Mouse (Mus musculus) liver, postnatal 0 days (tissue): ENCODE measurements around the gene Grk6. TPM values are rescaled to one million over a fixed set of nuclear protein-coding genes. Genes with fewer than 3 reads are reported as not detected.
A peak's percentile ranks its signal among the peaks of the same experiment; 100 is the strongest.
"Not testable (repeated sequence)": the region's sequence is repeated elsewhere in the genome, so short reads cannot be mapped to it uniquely, and the experiment has no call there.

Experiments used
- ATAC-seq: fragments of 200-750 bp; cut with Nextera tagmentation; 2 replicates; pipeline ENCODE4 v1.8.0; 2017; ENCODE audit warnings: mild to moderate bottlenecking, moderate library complexity
- DNase-seq: peaks from one replicate; pipeline ENCODE4 v3.0.0-alpha.2; 2016
- H3K27ac ChIP-seq: fragments of 300-500 bp; sonication (generic); 2 replicates; pipeline ENCODE4 v1.5.1; 2014; ENCODE audit warnings: antibody characterized with exemption, moderate library complexity, mild to moderate bottlenecking, low read depth
- H3K27me3 ChIP-seq: fragments of 300-500 bp; sonication (generic); 2 replicates; pipeline ENCODE4 v1.6.1; 2014; ENCODE audit warnings: low read length, control low read depth, mixed read lengths; ENCODE audit not compliant: insufficient read depth
- H3K36me3 ChIP-seq: fragments of 300-500 bp; sonication (generic); replicated peaks from 2 replicates; pipeline ENCODE4 v1.6.1; 2014; ENCODE audit warnings: mild to moderate bottlenecking, control low read depth, low read length, moderate library complexity, mixed read lengths; ENCODE audit not compliant: insufficient read depth
- H3K4me1 ChIP-seq: fragments of 300-500 bp; sonication (generic); 2 replicates; pipeline ENCODE4 v1.6.1; 2014; ENCODE audit warnings: antibody characterized with exemption, mild to moderate bottlenecking, control low read depth; ENCODE audit not compliant: insufficient read depth
- H3K4me2 ChIP-seq: fragments of 300-500 bp; sonication (generic); 2 replicates; pipeline ENCODE4 v1.6.1; 2014; ENCODE audit warnings: low read depth, mild to moderate bottlenecking, low read length, moderate library complexity, mixed read lengths
- H3K4me3 ChIP-seq: fragments of 300-500 bp; sonication (generic); 2 replicates; pipeline ENCODE4 v1.5.1; 2014; ENCODE audit warnings: low read depth, low read length
- H3K9ac ChIP-seq: fragments of 300-500 bp; sonication (generic); replicated peaks from 2 replicates; pipeline ENCODE4 v1.6.1; 2014; ENCODE audit warnings: mild to moderate bottlenecking, moderate library complexity
- H3K9me3 ChIP-seq: fragments of 300-500 bp; sonication (generic); 2 replicates; pipeline ENCODE4 v1.6.1; 2016; ENCODE audit warnings: mild to moderate bottlenecking, control low read depth, low read length, mixed read lengths
- CTCF ChIP-seq: sonication (generic); IDR thresholded peaks from 2 replicates; pipeline ENCODE4 v1.5.1; 2016; ENCODE audit warnings: antibody characterized with exemption, low read depth
- EP300 ChIP-seq: IDR thresholded peaks from 2 replicates; pipeline ENCODE4 v1.6.1; 2016; ENCODE audit warnings: antibody characterized with exemption, low read depth, mild to moderate bottlenecking
- WGBS: fragments of 180-500 bp; shearing (Covaris S2); extraction: QIAGEN DNeasy Blood & Tissue Kit; methylation state at CpG from one replicate; pipeline ENCODE4 v1.1.7; 2014; ENCODE audit not compliant: insufficient replicate concordance; 5-methylcytosine and 5-hydroxymethylcytosine counted together
- polyA plus RNA-seq: library from polyadenylated mRNA; unstranded; fragments of >200 nt; fragmentation: Nextera tagmentation; extraction: Ambion mirVana; gene quantifications from 2 replicates; pipeline ENCODE4 v1.2.1, GENCODE M21; 2015

Gene Grk6
- polyA plus RNA-seq, 1 experiment from 2014 or later, result 16.7 TPM

- 24% methylated on average over 35 of the region's 35 CpGs for WGBS
- Histone ChIP-seq H3K27ac (no peak overlapping the region), H3K36me3 (peaks cover 4% of the 10 kb centered on the region; the same call in 1 of the 2 replicates), H3K27me3 (peaks cover 32% of the 10 kb centered on the region), H3K9ac (no peak overlapping the region), H3K4me2 (peak overlapping the region; percentile 48), H3K4me3 (0 out of 2 replicates have a peak overlapping the region, but pooled peaks have one; percentile 4), H3K4me1 (peaks cover 15% of the 10 kb centered on the region), H3K9me3 (no peaks in the 10 kb centered on the region)
- TF ChIP-seq CTCF (peak; percentile 84), EP300 (no peak)
- ATAC-seq, result 0 out of 2 replicates have a peak, but pooled peaks have one; percentile 12
- peak; percentile 71 for DNase-seq
Observed at GRCm38 (mm10) chr13:55420933-55421800, 23.7 kb upstream of the Grk6 start.

- WGBS, result 70% methylated on average over 10 of the region's 10 CpGs
- H3K9ac ChIP-seq, result peak within 1 kb of the TSS; percentile 59
Observed at GRCm38 (mm10) chr13:55426613-55427012, 18.3 kb upstream of the Grk6 start, which contains the start of gene F12. Gene F12, minus strand, starts transcription at chr13:55426793.

GRCm38 (mm10) chr13:55429226-55429888 is 15.5 kb upstream of the Grk6 start:
- ATAC-seq (peak; percentile 92), DNase-seq (peak; percentile 83)
- Histone ChIP-seq H3K4me1 (peaks cover 20% of the 10 kb centered on the region), H3K9ac (no peak overlapping the region), H3K4me2 (peak overlapping the region; percentile 48), H3K4me3 (no peak overlapping the region), H3K27me3 (no peaks in the 10 kb centered on the region), H3K27ac (peak overlapping the region; percentile 81), H3K36me3 (no peaks in the 10 kb centered on the region), H3K9me3 (no peaks in the 10 kb centered on the region)
- WGBS, result 29% methylated on average over 12 of the region's 12 CpGs
- TF ChIP-seq EP300 (peak; percentile 64; the same call in 1 of the 2 replicates), CTCF (peak; percentile 14; the same call in 1 of the 2 replicates)

More at GRCm38 (mm10) chr13:55426613-55427012, 18.3 kb upstream of the Grk6 start, which contains the start of gene F12:
- H3K9me3 ChIP-seq, result no peaks in the 10 kb centered on the region
- peak within 1 kb of the TSS; percentile 77 for H3K27ac ChIP-seq
- H3K27me3 ChIP-seq, result peaks cover 5% of the 10 kb centered on the region
- peak; percentile 55 for DNase-seq
- TF ChIP-seq EP300 (no peak), CTCF (no peak)
- peak within 1 kb of the TSS; percentile 45 for H3K4me3 ChIP-seq
- peak; percentile 43; the same call in 1 of the 2 replicates for ATAC-seq
- H3K36me3 ChIP-seq, result no peaks in the 10 kb centered on the region
- H3K4me2 ChIP-seq, result peak within 1 kb of the TSS; percentile 55
- peaks cover 20% of the 10 kb centered on the region for H3K4me1 ChIP-seq

GRCm38 (mm10) chr13:55430566-55430965 is 14.3 kb upstream of the Grk6 start:
- DNase-seq (no peak), ATAC-seq (no peak)
- Histone ChIP-seq H3K27ac (no peak overlapping the region), H3K4me1 (peaks cover 20% of the 10 kb centered on the region), H3K9me3 (no peaks in the 10 kb centered on the region), H3K36me3 (no peaks in the 10 kb centered on the region), H3K4me3 (no peak overlapping the region), H3K9ac (no peak overlapping the region), H3K4me2 (no peak overlapping the region), H3K27me3 (no peaks in the 10 kb centered on the region)
- whole genome bisulfite sequencing, result 89% methylated on average over 2 of the region's 2 CpGs
- TF ChIP-seq EP300 (no peak), CTCF (no peak)

DNA sequence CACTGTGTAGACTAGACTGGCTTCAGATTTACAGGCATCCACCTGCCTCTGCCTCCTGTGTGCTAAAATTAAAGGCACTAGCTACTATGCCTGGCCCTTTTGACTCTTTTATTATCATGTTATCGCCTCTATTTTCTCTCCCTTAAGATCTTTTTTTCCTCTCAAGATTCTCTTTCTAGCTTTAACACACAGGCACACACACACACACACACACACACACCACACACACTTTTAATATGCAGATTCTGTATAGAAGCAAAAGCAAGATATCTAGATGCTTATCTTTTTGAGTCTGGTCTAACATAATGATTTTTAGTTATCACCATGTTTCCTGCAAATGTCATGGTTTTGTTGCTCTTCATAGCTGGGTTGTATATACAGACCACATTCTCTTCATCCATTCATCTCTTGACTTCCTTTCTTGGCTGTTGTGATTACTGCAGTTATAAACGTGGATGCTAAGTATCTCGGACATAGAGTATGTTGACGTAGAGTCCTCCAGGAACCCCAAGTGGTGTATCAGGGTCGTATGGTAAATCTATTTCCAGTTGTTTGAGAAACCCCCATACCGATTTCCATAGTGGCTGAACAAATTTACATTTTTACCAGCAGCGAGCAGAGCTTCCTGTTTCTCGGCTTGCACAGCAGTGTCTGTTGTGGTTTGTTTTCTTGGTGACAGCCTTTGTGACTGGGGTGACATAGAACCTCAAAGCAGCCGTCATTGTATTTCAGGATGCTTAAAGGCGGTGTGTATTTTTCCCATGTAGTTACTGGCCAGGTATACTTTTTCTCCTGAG is 12.8 kb upstream of the Grk6 start:
- Histone ChIP-seq H3K27me3 (no peaks in the 10 kb centered on the region), H3K4me3 (no peak overlapping the region), H3K27ac (peak overlapping the region; percentile 49; the same call in 1 of the 2 replicates), H3K36me3 (no peaks in the 10 kb centered on the region), H3K4me1 (peaks cover 16% of the 10 kb centered on the region), H3K4me2 (no peak overlapping the region), H3K9ac (no peak overlapping the region), H3K9me3 (no peaks in the 10 kb centered on the region)
- no peak for ATAC-seq
- no peak for DNase-seq
- 28% methylated on average over 10 of the region's 10 CpGs for WGBS
- TF ChIP-seq CTCF (no peak), EP300 (no peak)

DNA sequence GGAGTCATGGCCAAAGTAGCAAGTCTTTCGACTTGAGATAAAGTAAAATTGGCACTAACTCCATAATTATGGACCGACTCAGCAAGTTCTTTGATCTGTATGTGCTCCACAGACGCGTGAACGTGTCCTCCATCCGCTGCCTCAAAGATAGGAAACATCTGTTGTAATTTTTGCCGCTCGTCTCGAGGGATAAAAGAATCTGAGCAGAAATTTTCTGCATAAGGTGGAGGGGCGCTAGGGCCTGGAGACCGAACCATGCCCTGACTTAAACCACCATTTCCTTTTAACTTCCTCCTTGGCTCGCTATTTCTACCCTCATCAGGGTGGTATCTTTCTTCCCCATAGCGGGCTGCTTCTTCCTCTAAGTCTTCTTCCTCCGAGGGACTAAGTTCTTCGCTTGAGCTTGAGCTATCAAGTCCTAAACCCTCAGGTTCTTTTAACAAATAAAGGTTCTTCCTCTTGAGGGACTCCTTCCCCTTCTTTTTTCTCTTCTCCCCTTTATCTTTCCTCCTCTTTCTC is 7.7 kb upstream of the Grk6 start:
- H3K4me2 ChIP-seq, H3K27me3 ChIP-seq, H3K36me3 ChIP-seq, ATAC-seq, H3K27ac ChIP-seq, H3K9ac ChIP-seq, H3K4me3 ChIP-seq, H3K4me1 ChIP-seq, DNase-seq, H3K9me3 ChIP-seq: not testable (repeated sequence)
- 61% methylated on average over 14 of the region's 15 CpGs for WGBS
